Mouse (Mus musculus): ENCODE data around the gene Ddost. TPM values are rescaled to one million over a fixed set of nuclear protein-coding genes. Genes with fewer than 3 reads are reported as not detected.

The Ddost gene
- total RNA-seq, 2 experiments from 2014 or later, result 127 to 132 TPM

Small RNA genes within 50 kb of the gene (microRNA-seq; reads per million reads assigned to microRNA genes)
- gene Gm27646, result not detected
- gene Mir7019, result 3.5 reads per million, percentile 9 among the genes with 10 or more reads in this experiment

Other genes with a start within 250 kb of the Ddost start
- 100 to 1,000 TPM; 192 to 251 TPM for gene Hp1bp3, start 88.4 kb upstream of the Ddost start, total RNA-seq (2021)
- 1 to 10 TPM in 1 of 2 experiments, under 1 TPM in 1; 0.92 to 2.9 TPM for gene Sh2d5, start 54.3 kb upstream of the Ddost start, total RNA-seq (2021)
- 1 to 10 TPM; 1.6 to 3.5 TPM for gene Kif17, start 54.3 kb upstream of the Ddost start, total RNA-seq (2021)
- 100 to 1,000 TPM; 141 to 211 TPM for gene Pink1, start 21.6 kb downstream of the Ddost start, total RNA-seq (2021)
- 10 to 100 TPM in 1 of 2 experiments, 1 to 10 TPM in 1; 6.9 to 15.0 TPM for gene Cda, start 63.3 kb downstream of the Ddost start, total RNA-seq (2021)
- gene Fam43b, start 91.8 kb downstream of the Ddost start, total RNA-seq (2021), result 1 to 10 TPM; 2.5 to 3.5 TPM
- gene Mul1, start 129.9 kb downstream of the Ddost start, total RNA-seq (2021), result 10 to 100 TPM; 51.7 to 55.3 TPM
- 10 to 100 TPM; 25.2 to 25.7 TPM for gene Camk2n1, start 149.6 kb downstream of the Ddost start, total RNA-seq (2021)